Mouse (Mus musculus) gastrocnemius, postnatal 14 days (tissue): Measurements from ENCODE around the gene Chst2. TPM values are rescaled to one million over a fixed set of nuclear protein-coding genes. Genes with fewer than 3 reads are reported as not detected.

ENCODE experiments used
- DNase-seq: peaks from one replicate; pipeline ENCODE4 v3.0.0; 2021; ENCODE audit warnings: mixed read lengths
- intact Hi-C: fragments of 180-260 bp; cut with DNase I; formaldehyde crosslinking; loops from one replicate; pipeline ENCODE4 v1.15.1; 2025; ENCODE audit warnings: low total_unique reads
- total RNA-seq, 2 experiments: library from RNA; stranded (reverse); gene quantifications; 2 replicates each; pipeline ENCODE4 v1.2.3; 2021

Chst2 gene
- total RNA-seq, 2 experiments from 2014 or later = 1.6 to 3.1 TPM

DNA sequence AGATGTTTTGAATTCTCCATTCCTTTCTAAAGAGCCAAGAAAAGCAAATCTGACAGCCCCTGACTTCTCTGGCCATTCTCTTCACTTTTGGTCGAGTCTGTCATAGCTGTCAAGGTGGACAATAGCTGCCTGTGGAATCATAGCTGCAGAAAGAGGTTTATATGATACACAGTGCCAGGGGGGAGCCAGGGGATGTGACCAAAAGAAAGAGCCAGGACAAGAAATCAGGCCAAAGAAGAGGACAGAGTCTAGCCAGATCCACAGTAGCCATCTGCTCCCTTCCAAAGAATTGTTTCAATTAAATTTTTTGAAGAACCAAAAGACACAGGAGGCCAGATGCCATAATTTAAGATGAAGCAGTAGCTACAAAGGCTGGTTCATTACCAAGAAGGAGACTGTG, 30.6 kb downstream of the Chst2 start:
- DNase-seq = no peak
- intact Hi-C loops = no loop called here

- intact Hi-C loops = no loop called here
These were observed 31.2 kb downstream of the Chst2 start for GRCm38 (mm10) chr9:95375336-95375735.

GRCm38 (mm10) chr9:95373741-95374140, 32.8 kb downstream of the Chst2 start:
- intact Hi-C loops = no loop called here
- DNase-seq = no peak

More at GRCm38 (mm10) chr9:95375336-95375735, 31.2 kb downstream of the Chst2 start:
- no peak for DNase-seq

DNA sequence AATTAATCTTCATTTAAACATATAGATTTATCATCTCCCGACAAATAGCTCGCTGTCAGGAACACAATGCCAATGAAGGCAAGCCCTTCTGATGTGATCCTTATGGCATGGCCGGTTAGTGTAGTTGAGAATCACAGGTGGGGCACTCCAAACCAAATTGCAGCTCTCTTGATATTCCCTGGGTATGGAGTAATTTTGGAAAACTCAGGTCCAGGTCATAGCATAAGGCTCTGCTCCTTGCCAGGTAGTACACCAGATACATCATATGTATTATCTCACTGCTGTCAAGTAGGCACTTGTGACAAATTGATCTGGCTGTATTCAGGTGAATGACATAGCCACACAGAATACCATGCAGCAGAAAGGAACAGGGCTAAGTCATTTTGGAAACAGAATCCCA, 40.6 kb downstream of the Chst2 start:
- intact Hi-C loops = no loop called here
- no peak for DNase-seq

DNA sequence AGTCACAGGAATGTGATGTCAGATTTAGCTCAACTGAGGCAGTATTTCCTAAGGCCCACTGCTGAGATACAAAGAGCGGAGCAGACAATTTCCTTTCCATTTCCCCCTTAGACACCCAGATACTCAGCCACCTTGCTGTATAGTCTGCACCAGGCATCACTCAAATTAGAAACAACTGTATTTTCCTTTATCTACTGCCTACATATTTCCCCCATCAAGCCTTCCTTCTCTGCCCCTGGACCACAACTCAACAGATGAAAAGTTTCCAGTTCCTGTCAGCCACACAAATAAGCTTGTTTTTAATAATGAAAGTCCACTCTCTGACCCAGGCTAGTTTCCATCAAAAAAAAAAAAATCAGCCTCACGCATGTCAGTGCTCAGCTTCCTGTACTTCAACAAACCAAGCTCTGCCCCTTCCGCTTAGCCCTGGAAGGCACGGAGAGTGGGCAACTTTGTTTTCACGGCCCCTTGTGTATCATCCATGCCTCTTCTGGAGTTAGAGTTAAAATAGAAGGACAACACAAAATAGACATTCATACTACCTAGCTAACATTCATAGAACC, 52.6 kb downstream of the Chst2 start:
- intact Hi-C loops = no loop called here
- DNase-seq = no peak

- intact Hi-C loops = no loop called here
- DNase-seq = no peak
These were observed 54.6 kb downstream of the Chst2 start for GRCm38 (mm10) chr9:95351968-95352367.

- no peak for DNase-seq
- intact Hi-C loops = no loop called here
These were observed 56.0 kb downstream of the Chst2 start for GRCm38 (mm10) chr9:95350550-95350949.

Other genes with a start within 250 kb of the Chst2 start
- gene U2surp, start 105.3 kb upstream of the Chst2 start, total RNA-seq = 10 to 100 TPM; 24.6 to 25.2 TPM
- gene Paqr9, start 152.9 kb upstream of the Chst2 start, total RNA-seq = 1 to 10 TPM; 4.5 to 4.8 TPM
- 1 to 10 TPM; 7.4 to 9.9 TPM for gene Pcolce2, start 230.9 kb upstream of the Chst2 start, total RNA-seq